Mouse (Mus musculus) heart, postnatal 0 days (tissue): ENCODE data around the gene Avil.

Experiments used
- CTCF ChIP-seq: IDR thresholded peaks from 2 replicates; pipeline ENCODE4 v1.5.1; 2016; ENCODE audit warnings: antibody characterized with exemption, control low read depth, low read depth
- EP300 ChIP-seq: IDR thresholded peaks from 2 replicates; pipeline ENCODE4 v1.6.1; 2016; ENCODE audit warnings: antibody characterized with exemption, low read depth

DNA sequence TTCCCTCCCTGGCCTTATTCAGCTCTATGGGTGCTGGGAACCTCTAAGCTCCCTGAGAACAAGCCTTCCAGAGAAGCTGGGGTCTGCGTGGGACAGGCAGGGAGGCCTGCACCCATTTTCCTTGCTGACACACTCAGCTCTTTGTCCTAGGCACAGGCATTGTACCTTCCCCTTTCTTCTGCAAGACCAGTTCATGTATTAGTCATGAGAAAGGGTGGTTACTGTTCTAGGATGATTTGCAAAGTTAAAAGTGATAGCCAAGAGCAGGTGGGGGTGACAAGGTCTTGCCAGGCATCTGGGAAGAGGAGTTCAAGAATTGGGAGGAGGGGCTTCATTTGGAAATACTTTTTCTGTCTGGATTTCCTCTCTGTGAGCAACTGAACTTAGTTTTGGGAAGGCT, 1.5 kb downstream of the Avil start:
- TF ChIP-seq EP300 (no peak), CTCF (no peak)
